Mouse (Mus musculus) hindbrain, embryonic 13.5 days (tissue): ENCODE measurements at regions not wholly inside any gene's neighbourhood (a gene's known extent, or its start where the extent isn't known, plus 50 kb on each side); places are given as distances from the start of the nearest gene placed in this dataset.
A peak's percentile ranks its signal among the peaks of the same experiment; 100 is the strongest.

Experiments
- ATAC-seq: fragments of 200-750 bp; cut with Nextera tagmentation; 2 replicates; pipeline ENCODE4 v1.8.0; 2017; ENCODE audit warnings: moderate TSS enrichment; ENCODE audit not compliant: low FRiP score
- H3K27ac ChIP-seq: fragments of 300-500 bp; sonication (generic); 2 replicates; pipeline ENCODE4 v1.5.1; 2015; ENCODE audit warnings: inconsistent platforms, mild to moderate bottlenecking, moderate library complexity
- H3K27me3 ChIP-seq: fragments of 300-500 bp; sonication (generic); 2 replicates; pipeline ENCODE4 v1.6.1; 2015; ENCODE audit warnings: mild to moderate bottlenecking, inconsistent platforms
- H3K36me3 ChIP-seq: fragments of 300-500 bp; sonication (generic); 2 replicates; pipeline ENCODE4 v1.6.1; 2015; ENCODE audit warnings: mild to moderate bottlenecking, inconsistent platforms
- H3K4me1 ChIP-seq: fragments of 300-500 bp; sonication (generic); replicated peaks from 2 replicates; pipeline ENCODE4 v1.6.1; 2015; ENCODE audit warnings: inconsistent platforms
- H3K4me2 ChIP-seq: fragments of 300-500 bp; sonication (generic); 2 replicates; pipeline ENCODE4 v1.6.1; 2015; ENCODE audit warnings: inconsistent platforms, mild to moderate bottlenecking, moderate library complexity
- H3K4me3 ChIP-seq: fragments of 300-500 bp; sonication (generic); 2 replicates; pipeline ENCODE4 v1.5.1; 2015; ENCODE audit warnings: mild to moderate bottlenecking, inconsistent platforms
- H3K9ac ChIP-seq: fragments of 300-500 bp; sonication (generic); 2 replicates; pipeline ENCODE4 v1.6.1; 2015; ENCODE audit warnings: mild to moderate bottlenecking, inconsistent platforms
- H3K9me3 ChIP-seq: fragments of 300-500 bp; sonication (generic); 2 replicates; pipeline ENCODE4 v1.6.1; 2016; ENCODE audit warnings: inconsistent platforms
- WGBS: fragments of 180-500 bp; shearing (Covaris S2); methylation state at CpG from one replicate; pipeline ENCODE4 v1.1.7; 2015; 5-methylcytosine and 5-hydroxymethylcytosine counted together

DNA sequence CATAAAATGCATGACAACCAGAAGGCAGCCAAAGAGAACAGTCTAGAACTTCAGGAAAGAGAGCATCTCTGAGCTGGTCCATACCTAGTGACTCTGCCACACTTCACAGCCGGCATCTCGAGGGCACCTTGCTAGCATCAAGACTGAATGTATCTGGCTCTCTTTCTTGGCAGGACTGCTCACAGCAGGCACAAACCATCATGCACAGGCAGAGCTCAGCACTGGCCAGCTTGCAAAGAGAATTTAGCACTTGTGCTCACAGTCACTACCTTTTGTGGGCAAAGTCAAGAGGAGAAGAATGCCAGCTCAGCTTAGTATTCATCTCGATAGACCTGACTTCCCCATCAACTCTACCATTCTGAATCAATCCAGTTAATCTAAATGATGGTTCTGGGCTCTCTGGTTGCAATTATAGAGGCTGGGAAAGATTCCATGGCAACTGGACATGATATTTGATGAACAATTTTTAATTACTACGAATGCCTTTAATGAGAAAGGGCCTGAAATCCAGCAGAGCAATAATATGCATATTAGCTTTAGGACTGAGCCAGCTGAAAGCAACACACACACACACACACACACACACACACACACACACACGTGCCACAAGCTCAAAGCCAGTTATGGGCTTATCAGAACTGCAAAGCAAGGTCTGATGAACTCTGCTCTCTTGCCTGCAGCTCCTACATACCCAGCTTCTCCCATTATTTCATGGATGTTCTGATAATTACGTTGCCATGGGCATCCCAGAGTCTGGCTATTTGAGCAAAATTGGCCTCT, 686.0 kb downstream of the Pdcd6ip start:
- H3K9ac ChIP-seq = no peak overlapping the region
- no peak overlapping the region for H3K27ac ChIP-seq
- no peaks in the 10 kb centered on the region for H3K27me3 ChIP-seq
- no peaks in the 10 kb centered on the region for H3K36me3 ChIP-seq
- no peak overlapping the region for H3K4me2 ChIP-seq
- 75% methylated on average over 6 of the region's 6 CpGs for WGBS
- no peak for ATAC-seq
- H3K4me1 ChIP-seq = peaks cover 3% of the 10 kb centered on the region; the same call in 1 of the 2 replicates
- H3K9me3 ChIP-seq = no peaks in the 10 kb centered on the region
- H3K4me3 ChIP-seq = no peak overlapping the region

DNA sequence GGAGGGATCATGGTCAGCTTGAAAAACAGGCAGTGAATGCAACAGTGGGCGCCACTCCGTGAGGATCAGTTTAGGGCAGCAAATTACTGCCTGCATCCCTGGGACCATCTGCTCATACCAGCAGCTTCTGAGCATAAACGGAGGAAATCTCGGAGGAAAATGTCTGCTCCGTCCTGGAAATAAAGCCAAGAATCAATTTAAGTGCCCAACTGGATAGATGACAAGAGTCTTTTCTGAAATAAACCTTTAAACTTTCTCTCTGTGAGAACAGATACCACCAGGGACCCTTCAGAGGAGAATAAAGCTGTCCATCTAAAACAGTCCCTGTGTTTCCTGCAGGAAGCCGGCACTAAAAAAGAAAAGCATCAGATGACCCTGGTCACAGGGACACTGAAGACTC, 688.5 kb downstream of the Pdcd6ip start:
- H3K27me3 ChIP-seq = no peaks in the 10 kb centered on the region
- H3K9ac ChIP-seq = no peak overlapping the region
- no peak overlapping the region for H3K4me3 ChIP-seq
- H3K27ac ChIP-seq = no peak overlapping the region
- H3K9me3 ChIP-seq = no peaks in the 10 kb centered on the region
- H3K4me2 ChIP-seq = no peak overlapping the region
- WGBS = 68% methylated on average over 6 of the region's 6 CpGs
- H3K36me3 ChIP-seq = no peaks in the 10 kb centered on the region
- no peak for ATAC-seq
- peaks cover 3% of the 10 kb centered on the region; the same call in 1 of the 2 replicates for H3K4me1 ChIP-seq

DNA sequence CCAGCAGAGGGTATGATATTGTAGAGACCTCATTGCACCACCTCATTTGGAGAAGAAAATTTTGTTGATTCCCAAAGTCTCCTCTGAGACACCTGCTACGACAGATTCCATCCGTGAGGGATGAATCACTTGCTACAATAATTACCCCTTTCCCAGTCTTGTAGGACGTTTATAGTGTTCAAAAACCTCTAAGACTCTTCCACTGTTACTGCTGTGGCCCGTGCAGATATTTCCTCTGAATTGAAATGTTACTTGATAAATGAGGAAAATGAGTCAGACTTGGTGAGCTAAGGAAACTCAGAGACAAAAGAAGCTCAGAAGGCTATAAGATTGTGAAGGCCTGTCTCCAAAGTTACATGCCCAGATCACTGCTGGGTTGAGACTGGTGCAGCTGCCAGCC, 700.0 kb downstream of the Pdcd6ip start:
- no peaks in the 10 kb centered on the region for H3K36me3 ChIP-seq
- H3K4me1 ChIP-seq = no peaks in the 10 kb centered on the region
- 84% methylated on average over 4 of the region's 4 CpGs for WGBS
- no peak overlapping the region for H3K27ac ChIP-seq
- no peak overlapping the region for H3K4me3 ChIP-seq
- ATAC-seq = no peak
- H3K4me2 ChIP-seq = no peak overlapping the region
- no peaks in the 10 kb centered on the region for H3K27me3 ChIP-seq
- H3K9me3 ChIP-seq = no peaks in the 10 kb centered on the region
- H3K9ac ChIP-seq = no peak overlapping the region

DNA sequence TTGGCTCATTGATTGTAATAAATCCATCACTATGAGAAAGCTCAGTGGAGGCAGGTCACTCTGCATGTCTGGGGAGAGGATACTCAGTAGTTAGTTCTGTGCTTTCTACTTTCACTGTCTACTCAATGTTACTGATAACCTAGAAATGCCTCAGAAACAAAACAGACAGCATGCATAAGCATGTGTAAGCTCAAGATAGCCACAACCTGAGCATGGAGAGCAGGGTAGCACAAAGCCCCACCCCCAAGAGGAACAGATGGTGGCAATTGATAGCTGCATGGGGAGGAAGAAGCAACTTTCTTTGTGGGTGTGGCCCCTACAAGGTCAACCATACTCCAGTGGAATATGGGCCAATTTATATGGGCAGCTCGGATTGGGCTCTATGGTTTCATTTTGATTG, 711.9 kb downstream of the Pdcd6ip start:
- Histone ChIP-seq H3K36me3 (no peaks in the 10 kb centered on the region), H3K9ac (no peak overlapping the region), H3K27me3 (no peaks in the 10 kb centered on the region), H3K9me3 (no peaks in the 10 kb centered on the region), H3K27ac (no peak overlapping the region), H3K4me3 (no peak overlapping the region), H3K4me1 (no peaks in the 10 kb centered on the region), H3K4me2 (no peak overlapping the region)
- ATAC-seq = 0 out of 2 replicates have a peak, but pooled peaks have one; percentile 36
- WGBS = 96% methylated on average over 1 of the region's 1 CpGs

DNA sequence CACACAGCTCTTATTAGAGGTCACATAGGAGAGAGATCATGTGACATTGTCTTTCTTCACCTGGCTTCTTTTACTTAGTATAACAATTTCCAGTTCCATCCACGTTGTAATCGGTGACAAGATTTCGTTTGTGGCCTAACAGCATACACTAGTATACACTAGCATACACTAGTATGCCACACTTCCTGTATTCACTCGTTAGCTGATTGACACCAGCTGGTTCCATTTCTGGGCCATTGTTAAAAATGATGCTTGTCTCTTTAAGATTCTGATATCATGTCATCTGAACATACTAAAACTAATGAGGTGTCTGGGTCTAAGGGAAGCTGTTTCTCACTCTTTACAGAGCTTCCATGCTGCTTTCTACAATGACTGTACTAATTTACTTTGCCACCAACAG, 713.3 kb downstream of the Pdcd6ip start:
- no peak overlapping the region for H3K4me3 ChIP-seq
- no peak overlapping the region for H3K27ac ChIP-seq
- no peaks in the 10 kb centered on the region for H3K9me3 ChIP-seq
- H3K27me3 ChIP-seq = no peaks in the 10 kb centered on the region
- 87% methylated on average over 4 of the region's 4 CpGs for WGBS
- no peaks in the 10 kb centered on the region for H3K36me3 ChIP-seq
- no peak for ATAC-seq
- no peaks in the 10 kb centered on the region for H3K4me1 ChIP-seq
- H3K9ac ChIP-seq = no peak overlapping the region
- H3K4me2 ChIP-seq = no peak overlapping the region

DNA sequence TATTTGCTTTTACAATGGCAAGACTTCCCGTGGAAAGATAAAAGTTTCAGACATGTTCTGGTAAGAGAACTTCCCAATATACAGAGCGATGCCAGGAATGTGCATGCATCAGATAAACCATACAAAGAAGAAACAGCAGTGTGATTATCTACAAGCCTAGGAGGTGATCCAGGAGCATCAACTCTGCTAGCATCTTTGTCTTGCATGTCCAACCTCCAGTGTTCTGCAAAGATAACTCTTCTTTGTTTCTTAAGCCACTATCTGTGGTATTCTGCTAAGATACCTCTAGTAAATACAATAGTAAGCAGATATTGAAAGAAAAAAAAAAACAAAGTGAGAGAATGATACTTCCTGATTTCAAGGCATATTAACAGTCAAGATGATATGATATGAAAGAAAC, 714.4 kb downstream of the Pdcd6ip start:
- ATAC-seq = no peak
- no peak overlapping the region for H3K4me2 ChIP-seq
- WGBS = 86% methylated on average over 2 of the region's 2 CpGs
- H3K4me3 ChIP-seq = no peak overlapping the region
- H3K4me1 ChIP-seq = no peaks in the 10 kb centered on the region
- H3K27me3 ChIP-seq = no peaks in the 10 kb centered on the region
- no peaks in the 10 kb centered on the region for H3K9me3 ChIP-seq
- H3K27ac ChIP-seq = no peak overlapping the region
- H3K9ac ChIP-seq = no peak overlapping the region
- no peaks in the 10 kb centered on the region for H3K36me3 ChIP-seq

DNA sequence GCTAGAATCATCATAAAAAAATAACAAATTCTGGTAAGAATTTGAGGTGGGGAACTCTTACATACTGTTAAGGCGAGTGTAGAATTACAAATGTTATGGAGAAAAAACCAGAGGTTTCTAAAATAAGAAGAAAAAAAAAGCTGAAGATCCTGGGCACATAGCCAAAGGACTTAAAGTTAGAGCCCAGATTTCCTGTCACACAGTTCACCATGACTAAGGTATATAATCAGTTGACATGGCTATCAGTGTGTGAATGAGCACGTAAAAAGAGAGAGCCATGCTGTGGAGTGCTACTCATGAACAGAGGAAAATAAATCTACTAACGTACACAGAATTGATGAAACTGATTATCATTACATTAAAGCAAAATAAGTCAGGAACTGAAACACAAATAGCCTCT, 715.1 kb downstream of the Pdcd6ip start:
- H3K27me3 ChIP-seq = no peaks in the 10 kb centered on the region
- WGBS = 45% methylated on average over 3 of the region's 3 CpGs
- H3K4me1 ChIP-seq = no peaks in the 10 kb centered on the region
- H3K4me3 ChIP-seq = no peak overlapping the region
- ATAC-seq = no peak
- no peaks in the 10 kb centered on the region for H3K9me3 ChIP-seq
- no peak overlapping the region for H3K27ac ChIP-seq
- H3K36me3 ChIP-seq = no peaks in the 10 kb centered on the region
- no peak overlapping the region for H3K9ac ChIP-seq
- no peak overlapping the region for H3K4me2 ChIP-seq

GRCm38 (mm10) chr9:112983353-112983752, 724.7 kb downstream of the Pdcd6ip start:
- Histone ChIP-seq H3K9me3 (no peaks in the 10 kb centered on the region), H3K36me3 (no peaks in the 10 kb centered on the region), H3K4me2 (no peak overlapping the region), H3K9ac (no peak overlapping the region), H3K4me3 (no peak overlapping the region), H3K27me3 (no peaks in the 10 kb centered on the region), H3K4me1 (no peaks in the 10 kb centered on the region), H3K27ac (no peak overlapping the region)
- WGBS = 90% methylated on average over 6 of the region's 6 CpGs
- no peak for ATAC-seq

GRCm38 (mm10) chr9:112951567-112951966, 715.8 kb upstream of the Arpp21 start:
- 82% methylated on average over 1 of the region's 1 CpGs for WGBS
- H3K4me2 ChIP-seq = no peak overlapping the region
- no peak for ATAC-seq
- H3K4me1 ChIP-seq = no peaks in the 10 kb centered on the region
- H3K9ac ChIP-seq = no peak overlapping the region
- H3K4me3 ChIP-seq = no peak overlapping the region
- no peaks in the 10 kb centered on the region for H3K27me3 ChIP-seq
- no peak overlapping the region for H3K27ac ChIP-seq
- H3K36me3 ChIP-seq = no peaks in the 10 kb centered on the region
- H3K9me3 ChIP-seq = no peaks in the 10 kb centered on the region

DNA sequence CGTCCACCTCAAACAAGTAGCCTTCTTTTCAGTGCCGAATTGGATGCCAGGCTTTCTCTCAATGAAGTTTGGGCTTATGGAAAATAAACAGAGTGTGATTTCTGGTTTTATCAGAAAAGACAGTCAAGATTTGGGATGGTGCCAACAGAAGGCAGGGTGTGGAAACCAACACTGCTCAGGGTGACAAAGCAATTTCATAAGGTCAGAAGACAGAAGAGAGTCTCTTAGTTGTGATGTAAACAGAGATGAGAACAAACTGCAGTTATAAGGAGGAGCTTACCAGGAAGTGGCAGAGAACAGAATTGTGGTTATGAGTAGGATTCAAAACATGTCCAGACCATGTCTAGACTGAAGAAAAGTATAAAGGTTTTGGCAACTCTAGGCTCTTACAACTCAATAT, 714.3 kb upstream of the Arpp21 start:
- H3K9me3 ChIP-seq = no peaks in the 10 kb centered on the region
- WGBS = 83% methylated on average over 2 of the region's 2 CpGs
- ATAC-seq = no peak
- no peak overlapping the region for H3K4me3 ChIP-seq
- H3K27me3 ChIP-seq = no peaks in the 10 kb centered on the region
- no peak overlapping the region for H3K27ac ChIP-seq
- H3K36me3 ChIP-seq = no peaks in the 10 kb centered on the region
- no peak overlapping the region for H3K4me2 ChIP-seq
- H3K9ac ChIP-seq = no peak overlapping the region
- H3K4me1 ChIP-seq = no peaks in the 10 kb centered on the region

GRCm38 (mm10) chr9:112938781-112939180, 703.0 kb upstream of the Arpp21 start:
- H3K4me3 ChIP-seq = no peak overlapping the region
- H3K27me3 ChIP-seq = no peaks in the 10 kb centered on the region
- no peaks in the 10 kb centered on the region for H3K4me1 ChIP-seq
- H3K36me3 ChIP-seq = no peaks in the 10 kb centered on the region
- H3K9me3 ChIP-seq = no peaks in the 10 kb centered on the region
- no peak for ATAC-seq
- no peak overlapping the region for H3K9ac ChIP-seq
- no peak overlapping the region for H3K27ac ChIP-seq
- no peak overlapping the region for H3K4me2 ChIP-seq

DNA sequence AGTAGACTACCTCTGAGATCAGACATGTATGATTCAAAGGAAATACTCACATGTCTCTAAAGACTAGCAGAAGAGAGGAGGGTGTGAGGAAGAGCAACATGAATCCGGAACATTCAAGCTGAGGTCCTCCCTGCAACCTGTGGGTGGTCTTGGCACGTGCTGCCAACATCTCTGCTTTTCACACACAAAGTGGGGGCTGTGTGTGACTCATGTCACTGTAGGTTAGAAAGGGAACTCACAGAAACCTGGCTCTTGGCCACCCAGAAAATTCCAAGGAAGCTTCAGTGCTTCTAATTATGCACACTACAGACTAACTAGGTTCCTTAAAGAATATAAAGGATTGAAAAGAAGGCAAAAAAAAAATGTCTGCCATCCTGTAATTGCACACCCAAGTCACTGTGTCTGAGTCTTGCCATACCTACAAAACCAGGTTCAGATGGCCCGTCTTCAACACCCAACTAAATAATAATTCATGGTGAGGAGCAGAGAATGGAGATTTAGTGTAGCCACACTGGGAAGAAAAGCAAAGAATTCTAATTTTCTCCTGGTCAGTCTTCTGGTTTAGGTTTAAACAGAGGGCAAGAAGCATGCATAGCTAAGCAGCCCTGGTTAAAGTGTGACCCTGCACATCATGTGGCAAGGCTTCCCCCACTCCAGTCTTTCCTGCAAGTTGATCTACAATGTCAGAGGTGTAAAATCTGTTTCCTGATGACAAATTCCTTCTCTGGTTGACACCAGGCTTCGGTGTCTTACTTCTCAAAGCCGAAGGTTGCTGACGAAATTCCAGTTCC, 673.8 kb upstream of the Arpp21 start:
- H3K27me3 ChIP-seq = no peaks in the 10 kb centered on the region
- no peak for ATAC-seq
- H3K4me3 ChIP-seq = no peak overlapping the region
- H3K4me2 ChIP-seq = no peak overlapping the region
- no peaks in the 10 kb centered on the region for H3K36me3 ChIP-seq
- H3K9me3 ChIP-seq = no peaks in the 10 kb centered on the region
- no peak overlapping the region for H3K27ac ChIP-seq
- no peak overlapping the region for H3K9ac ChIP-seq
- no peaks in the 10 kb centered on the region for H3K4me1 ChIP-seq
- WGBS = 82% methylated on average over 6 of the region's 6 CpGs

DNA sequence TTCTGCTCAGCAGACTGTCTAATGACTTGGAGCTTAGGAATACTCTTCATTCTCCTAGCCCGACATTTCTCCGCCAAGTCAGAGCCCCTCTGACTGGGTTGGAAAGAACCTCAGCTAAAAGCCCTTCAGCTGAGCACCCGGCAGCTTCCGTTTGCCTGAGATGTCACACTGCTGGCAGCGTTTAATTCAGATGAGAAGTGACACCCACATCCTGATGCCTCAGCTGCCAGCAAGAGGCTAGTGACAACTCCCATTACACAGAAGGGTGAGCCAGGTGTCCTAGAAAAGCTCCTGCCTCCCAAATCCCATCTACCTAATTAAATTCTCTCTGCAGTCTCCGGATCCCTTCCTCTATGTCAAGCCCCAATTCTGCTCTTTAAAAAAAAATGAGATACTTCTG, 670.2 kb upstream of the Arpp21 start:
- Histone ChIP-seq H3K4me3 (no peak overlapping the region), H3K9me3 (no peaks in the 10 kb centered on the region), H3K27me3 (no peaks in the 10 kb centered on the region), H3K36me3 (no peaks in the 10 kb centered on the region), H3K4me1 (no peaks in the 10 kb centered on the region), H3K4me2 (no peak overlapping the region), H3K27ac (no peak overlapping the region), H3K9ac (no peak overlapping the region)
- ATAC-seq = no peak
- 78% methylated on average over 6 of the region's 6 CpGs for WGBS
